Mouse (Mus musculus) E14TG2a.4 (cell line): ENCODE measurements around the gene Atf5.

Experiments used
- CTCF ChIP-seq: conservative IDR thresholded peaks from 2 replicates; pipeline ENCODE4 v1.5.1; 2014; ENCODE audit warnings: low read length
- NANOG ChIP-seq: IDR thresholded peaks from 2 replicates; pipeline ENCODE4 v1.6.1; 2014; ENCODE audit warnings: borderline replicate concordance, low read length, mixed read lengths
- POU5F1 ChIP-seq: IDR thresholded peaks from 2 replicates; pipeline ENCODE4 v1.6.1; 2014; ENCODE audit warnings: low read length, borderline replicate concordance

GRCm38 (mm10) chr7:44810819-44811557, 5.5 kb downstream of the Atf5 start:
- TF ChIP-seq CTCF (no peak), NANOG (no peak), POU5F1 (no peak)
